Mouse (Mus musculus): ENCODE results near the gene Cant1. TPM values are rescaled to one million over a fixed set of nuclear protein-coding genes. Genes with fewer than 3 reads are reported as not detected.

Cant1 gene
- polyA plus RNA-seq, 1 experiment from 2014 or later, result 27.7 TPM

GRCm38 (mm10) chr11:118406521-118406920, 12.4 kb downstream of the Cant1 start:
- Histone ChIP-seq H3K27me3 (ENCODE audit: control insufficient read depth, insufficient read depth, low read length) (no peaks in the 10 kb centered on the region), H3K36me3 (ENCODE audit: control insufficient read depth, insufficient read depth, low read length) (peaks cover 17% of the 10 kb centered on the region), H3K27ac (ENCODE audit: low read depth, low read length) (no peak overlapping the region), H3K9me3 (ENCODE audit: control insufficient read depth, low read length) (no peaks in the 10 kb centered on the region), H3K4me1 (ENCODE audit: control insufficient read depth, insufficient read depth, low read length) (no peaks in the 10 kb centered on the region), H3K4me3 (ENCODE audit: low read depth, low read length) (no peak overlapping the region), H3K9ac (ENCODE audit: low read length) (no peak overlapping the region), H3K4me2 (ENCODE audit: low read depth) (no peak overlapping the region)
- DNase-seq (ENCODE audit: low spot score) (no peak), ATAC-seq (ENCODE audit: insufficient read depth, low FRiP score, low TSS enrichment) (no peak)
- 95% methylated on average over 5 of the region's 5 CpGs for WGBS

- H3K36me3 ChIP-seq (ENCODE audit: control insufficient read depth, insufficient read depth, low read length), result peaks cover 10% of the 10 kb centered on the region
- WGBS, result 92% methylated on average over 8 of the region's 8 CpGs
- no peak for ATAC-seq (ENCODE audit: insufficient read depth, low FRiP score, low TSS enrichment)
Observed at GRCm38 (mm10) chr11:118405311-118405710, 13.6 kb downstream of the Cant1 start.

GRCm38 (mm10) chr11:118403951-118404899, 14.7 kb downstream of the Cant1 start:
- Histone ChIP-seq H3K27ac (ENCODE audit: low read depth, low read length) (no peak overlapping the region), H3K4me2 (ENCODE audit: low read depth) (no peak overlapping the region), H3K36me3 (ENCODE audit: control insufficient read depth, insufficient read depth, low read length) (peaks cover 10% of the 10 kb centered on the region), H3K9me3 (ENCODE audit: control insufficient read depth, low read length) (no peaks in the 10 kb centered on the region), H3K4me1 (ENCODE audit: control insufficient read depth, insufficient read depth, low read length) (0 out of 2 replicates have a peak, but pooled peaks cover 2% of the 10 kb centered on the region), H3K9ac (ENCODE audit: low read length) (no peak overlapping the region), H3K4me3 (ENCODE audit: low read depth, low read length) (no peak overlapping the region), H3K27me3 (ENCODE audit: control insufficient read depth, insufficient read depth, low read length) (no peaks in the 10 kb centered on the region)
- 80% methylated on average over 6 of the region's 6 CpGs for WGBS
- DNase-seq (ENCODE audit: low spot score) (no peak), ATAC-seq (ENCODE audit: insufficient read depth, low FRiP score, low TSS enrichment) (no peak)

More at GRCm38 (mm10) chr11:118405311-118405710, 13.6 kb downstream of the Cant1 start:
- Histone ChIP-seq H3K9me3 (ENCODE audit: control insufficient read depth, low read length) (no peaks in the 10 kb centered on the region), H3K9ac (ENCODE audit: low read length) (no peak overlapping the region), H3K4me1 (ENCODE audit: control insufficient read depth, insufficient read depth, low read length) (0 out of 2 replicates have a peak, but pooled peaks cover 2% of the 10 kb centered on the region), H3K27me3 (ENCODE audit: control insufficient read depth, insufficient read depth, low read length) (no peaks in the 10 kb centered on the region), H3K27ac (ENCODE audit: low read depth, low read length) (no peak overlapping the region), H3K4me2 (ENCODE audit: low read depth) (no peak overlapping the region), H3K4me3 (ENCODE audit: low read depth, low read length) (no peak overlapping the region)
- no peak for DNase-seq (ENCODE audit: low spot score)

- Histone ChIP-seq H3K4me1 (ENCODE audit: control insufficient read depth, insufficient read depth, low read length) (0 out of 2 replicates have a peak, but pooled peaks cover 2% of the 10 kb centered on the region), H3K27me3 (ENCODE audit: control insufficient read depth, insufficient read depth, low read length) (no peaks in the 10 kb centered on the region), H3K4me3 (ENCODE audit: low read depth, low read length) (no peak overlapping the region), H3K4me2 (ENCODE audit: low read depth) (no peak overlapping the region), H3K36me3 (ENCODE audit: control insufficient read depth, insufficient read depth, low read length) (peaks cover 6% of the 10 kb centered on the region), H3K27ac (ENCODE audit: low read depth, low read length) (no peak overlapping the region), H3K9me3 (ENCODE audit: control insufficient read depth, low read length) (no peaks in the 10 kb centered on the region), H3K9ac (ENCODE audit: low read length) (no peak overlapping the region)
- DNase-seq (ENCODE audit: low spot score) (no peak), ATAC-seq (ENCODE audit: insufficient read depth, low FRiP score, low TSS enrichment) (no peak)
- WGBS, result 97% methylated on average over 2 of the region's 2 CpGs
Observed at GRCm38 (mm10) chr11:118403183-118403582, 15.7 kb downstream of the Cant1 start.

- Histone ChIP-seq H3K9me3 (ENCODE audit: control insufficient read depth, low read length) (no peaks in the 10 kb centered on the region), H3K27me3 (ENCODE audit: control insufficient read depth, insufficient read depth, low read length) (no peaks in the 10 kb centered on the region), H3K4me3 (ENCODE audit: low read depth, low read length) (no peak within 1 kb of the TSS), H3K4me1 (ENCODE audit: control insufficient read depth, insufficient read depth, low read length) (0 out of 2 replicates have a peak, but pooled peaks cover 2% of the 10 kb centered on the region), H3K36me3 (ENCODE audit: control insufficient read depth, insufficient read depth, low read length) (peaks cover 3% of the 10 kb centered on the region), H3K4me2 (ENCODE audit: low read depth) (no peak within 1 kb of the TSS), H3K27ac (ENCODE audit: low read depth, low read length) (no peak within 1 kb of the TSS), H3K9ac (ENCODE audit: low read length) (no peak within 1 kb of the TSS)
- 61% methylated on average over 7 of the region's 7 CpGs for WGBS
- ATAC-seq (ENCODE audit: insufficient read depth, low FRiP score, low TSS enrichment) (no peak), DNase-seq (ENCODE audit: low spot score) (no peak)
Observed at GRCm38 (mm10) chr11:118401760-118402280, 17.1 kb downstream of the Cant1 start, which contains the start of gene Lgals3bp. Gene Lgals3bp, minus strand, starts transcription at chr11:118402092.

GRCm38 (mm10) chr11:118401195-118401594, 17.7 kb downstream of the Cant1 start:
- no peak overlapping the region for H3K9ac ChIP-seq (ENCODE audit: low read length)
- ATAC-seq (ENCODE audit: insufficient read depth, low FRiP score, low TSS enrichment) (no peak), DNase-seq (ENCODE audit: low spot score) (no peak)
- 84% methylated on average over 4 of the region's 4 CpGs for WGBS
- H3K4me1 ChIP-seq (ENCODE audit: control insufficient read depth, insufficient read depth, low read length), result 0 out of 2 replicates have a peak, but pooled peaks cover 2% of the 10 kb centered on the region
- no peak overlapping the region for H3K27ac ChIP-seq (ENCODE audit: low read depth, low read length)
- H3K9me3 ChIP-seq (ENCODE audit: control insufficient read depth, low read length), result no peaks in the 10 kb centered on the region
- H3K27me3 ChIP-seq (ENCODE audit: control insufficient read depth, insufficient read depth, low read length), result no peaks in the 10 kb centered on the region
- H3K4me2 ChIP-seq (ENCODE audit: low read depth), result no peak overlapping the region
- no peak overlapping the region for H3K4me3 ChIP-seq (ENCODE audit: low read depth, low read length)
- H3K36me3 ChIP-seq (ENCODE audit: control insufficient read depth, insufficient read depth, low read length), result no peaks in the 10 kb centered on the region; the same call in 1 of the 2 replicates

- WGBS, result 29% methylated on average over 6 of the region's 6 CpGs
- H3K27me3 ChIP-seq (ENCODE audit: control insufficient read depth, insufficient read depth, low read length), result no peaks in the 10 kb centered on the region
- H3K4me1 ChIP-seq (ENCODE audit: control insufficient read depth, insufficient read depth, low read length), result 0 out of 2 replicates have a peak, but pooled peaks cover 2% of the 10 kb centered on the region
- H3K27ac ChIP-seq (ENCODE audit: low read depth, low read length), result no peak overlapping the region
- no peak overlapping the region for H3K9ac ChIP-seq (ENCODE audit: low read length)
- H3K9me3 ChIP-seq (ENCODE audit: control insufficient read depth, low read length), result no peaks in the 10 kb centered on the region
- DNase-seq (ENCODE audit: low spot score), result no peak
- no peak overlapping the region for H3K4me3 ChIP-seq (ENCODE audit: low read depth, low read length)
- no peak for ATAC-seq (ENCODE audit: insufficient read depth, low FRiP score, low TSS enrichment)
- no peak overlapping the region for H3K4me2 ChIP-seq (ENCODE audit: low read depth)
- H3K36me3 ChIP-seq (ENCODE audit: control insufficient read depth, insufficient read depth, low read length), result no peaks in the 10 kb centered on the region
Observed at GRCm38 (mm10) chr11:118400566-118400936, 18.3 kb downstream of the Cant1 start.

GRCm38 (mm10) chr11:118399891-118400565, 18.9 kb downstream of the Cant1 start:
- no peak for ATAC-seq (ENCODE audit: insufficient read depth, low FRiP score, low TSS enrichment)
- Histone ChIP-seq H3K27me3 (ENCODE audit: control insufficient read depth, insufficient read depth, low read length) (no peaks in the 10 kb centered on the region), H3K36me3 (ENCODE audit: control insufficient read depth, insufficient read depth, low read length) (no peaks in the 10 kb centered on the region), H3K4me1 (ENCODE audit: control insufficient read depth, insufficient read depth, low read length) (0 out of 2 replicates have a peak, but pooled peaks cover 2% of the 10 kb centered on the region), H3K4me2 (ENCODE audit: low read depth) (no peak overlapping the region), H3K4me3 (ENCODE audit: low read depth, low read length) (no peak overlapping the region), H3K9me3 (ENCODE audit: control insufficient read depth, low read length) (no peaks in the 10 kb centered on the region), H3K9ac (ENCODE audit: low read length) (no peak overlapping the region), H3K27ac (ENCODE audit: low read depth, low read length) (no peak overlapping the region)
- 79% methylated on average over 5 of the region's 5 CpGs for WGBS
- DNase-seq (ENCODE audit: low spot score), result no peak

All from neural tube, embryonic 11.5 days (tissue).